Mouse (Mus musculus) C3H10T1/2 (cell line): ENCODE data around the gene Zfp866. TPM values are rescaled to one million over a fixed set of nuclear protein-coding genes. Genes with fewer than 3 reads are reported as not detected.

Source experiments
- polyA plus RNA-seq, 2 experiments: library from polyadenylated mRNA; unstranded; fragments of >200 nt; fragmentation: generic; extraction: Trizol; gene quantifications; one replicate each; pipeline ENCODE4 v1.2.1; 2012; ENCODE audit warnings: missing spikeins in 2 of 2

Gene Zfp866
- 1 to 10 TPM in 1 of 2 experiments, under 1 TPM in 1; 0.37 to 9.5 TPM for polyA plus RNA-seq

GRCm38 (mm10) chr8:69790773-69791367, at the start of gene Zfp866, which contains the start of gene Atp13a1:
Gene Zfp866, minus strand, starts transcription at chr8:69791178.
Gene Atp13a1, plus strand, starts transcription at chr8:69791163.

GRCm38 (mm10) chr8:69832298-69832853, 41.4 kb upstream of the Zfp866 start, which contains the start of gene Pbx4:
Gene Pbx4, plus strand, starts transcription at chr8:69832491.

GRCm38 (mm10) chr8:69822386-69823191, 31.6 kb upstream of the Zfp866 start, which contains the start of gene Lpar2:
Gene Lpar2, plus strand, starts transcription at chr8:69822429.

GRCm38 (mm10) chr8:69808094-69808863, 17.3 kb upstream of the Zfp866 start, which contains the start of gene Gmip:
Gene Gmip, plus strand, starts transcription at chr8:69808679.

GRCm38 (mm10) chr8:69774503-69775148, 16.4 kb downstream of the Zfp866 start, which contains the start of gene Gm20422:
Gene Gm20422, minus strand, starts transcription at chr8:69774886.

GRCm38 (mm10) chr8:69749544-69750454, 41.2 kb downstream of the Zfp866 start, which contains the start of gene Zfp963:
Gene Zfp963, minus strand, starts transcription at chr8:69749970.

Other genes starting within 250 kb of the Zfp866 start
- 1 to 10 TPM in 1 of 2 experiments, under 1 TPM in 1; 0.18 to 3.5 TPM for gene Zfp868, start 165.6 kb downstream of the Zfp866 start, polyA plus RNA-seq
- gene Zfp964, start 136.7 kb downstream of the Zfp866 start, polyA plus RNA-seq: under 1 TPM; 0.04 to 0.83 TPM
- gene Zfp869, start 80.5 kb downstream of the Zfp866 start, polyA plus RNA-seq: 1 to 10 TPM in 1 of 2 experiments, under 1 TPM in 1; 0.20 to 4.4 TPM
- gene Zfp963, start 41.2 kb downstream of the Zfp866 start, polyA plus RNA-seq: 1 to 10 TPM in 1 of 2 experiments, under 1 TPM in 1; 0.02 to 1.9 TPM
- not detected for gene Gm20422, start 16.3 kb downstream of the Zfp866 start, polyA plus RNA-seq
- 10 to 100 TPM; 23.6 to 31.8 TPM for gene Atp13a1, start within 50 bp of the Zfp866 start, polyA plus RNA-seq
- 10 to 100 TPM in 1 of 2 experiments, 1 to 10 TPM in 1; 4.1 to 11.5 TPM for gene Gmip, start 17.5 kb upstream of the Zfp866 start, polyA plus RNA-seq
- gene Lpar2, start 31.3 kb upstream of the Zfp866 start, polyA plus RNA-seq: 1 to 10 TPM; 3.0 to 3.5 TPM
- gene Pbx4, start 41.3 kb upstream of the Zfp866 start, polyA plus RNA-seq: 1 to 10 TPM; 2.6 to 3.5 TPM
- under 1 TPM in 1 of 2 experiments, not detected in 1; 0.07 TPM for gene Cilp2, start 96.5 kb upstream of the Zfp866 start, polyA plus RNA-seq
- gene Tssk6, start 111.0 kb upstream of the Zfp866 start, polyA plus RNA-seq: under 1 TPM; 0.13 to 0.72 TPM
- 100 to 1,000 TPM; 233 to 235 TPM for gene Ndufa13, start 111.4 kb upstream of the Zfp866 start, polyA plus RNA-seq
- 10 to 100 TPM in 1 of 2 experiments, 1 to 10 TPM in 1; 8.5 to 22.4 TPM for gene Yjefn3, start 111.5 kb upstream of the Zfp866 start, polyA plus RNA-seq
- gene Gatad2a, start 205.2 kb upstream of the Zfp866 start, polyA plus RNA-seq: 10 to 100 TPM; 18.8 to 24.7 TPM